Mouse (Mus musculus): ENCODE results near the gene Wdr64.

GRCm38 (mm10) chr1:175808356-175808755 lies 110.0 kb downstream of the Wdr64 start:
- TF ChIP-seq CTCF (IDR thresholded peaks at IDR 0.05; ENCODE audit: low read depth, low read length) (no peak), POLR2AphosphoS5 (IDR thresholded peaks at IDR 0.05; ENCODE audit: insufficient replicate concordance, low read depth, low read length) (no peak), GATA2 (IDR thresholded peaks at IDR 0.05; ENCODE audit: borderline replicate concordance, low read depth, low read length) (no peak), TAL1 (conservative IDR thresholded peaks at IDR 0.05; ENCODE audit: low read depth, low read length) (no peak), GATA1 (IDR thresholded peaks at IDR 0.05; ENCODE audit: borderline replicate concordance, low read length) (no peak)

All from G1E (cell line).